Mouse (Mus musculus): Measurements from ENCODE around the gene Rab40b. TPM values are rescaled to one million over a fixed set of nuclear protein-coding genes. Genes with fewer than 3 reads are reported as not detected.
"Not testable (repeated sequence)": the region's sequence is repeated elsewhere in the genome, so short reads cannot be mapped to it uniquely, and the experiment has no call there.

The Rab40b gene
- polyA plus RNA-seq, 1 experiment from 2014 or later: 5.1 TPM

- Histone ChIP-seq H3K27me3 (replicated peaks; ENCODE audit: control insufficient read depth, insufficient read depth, low read length) (no peaks in the 10 kb centered on the region), H3K27ac (ENCODE audit: low read length) (no peak overlapping the region), H3K9ac (ENCODE audit: low read depth, low read length) (no peak overlapping the region), H3K4me2 (ENCODE audit: low read depth, low read length) (no peak overlapping the region), H3K4me1 (ENCODE audit: control insufficient read depth, insufficient read depth, low read length) (0 out of 2 replicates have a peak, but pooled peaks cover 2% of the 10 kb centered on the region), H3K9me3 (ENCODE audit: control insufficient read depth, low read length) (no peaks in the 10 kb centered on the region), H3K4me3 (ENCODE audit: low read length) (no peak overlapping the region), H3K36me3 (ENCODE audit: control insufficient read depth, insufficient read depth, low read length) (no peaks in the 10 kb centered on the region; the same call in 1 of the 2 replicates)
- no peak for ATAC-seq
- 96% methylated on average over 2 of the region's 2 CpGs for WGBS
Measured at GRCm38 (mm10) chr11:121347036-121347435, 41.0 kb downstream of the Rab40b start.

DNA sequence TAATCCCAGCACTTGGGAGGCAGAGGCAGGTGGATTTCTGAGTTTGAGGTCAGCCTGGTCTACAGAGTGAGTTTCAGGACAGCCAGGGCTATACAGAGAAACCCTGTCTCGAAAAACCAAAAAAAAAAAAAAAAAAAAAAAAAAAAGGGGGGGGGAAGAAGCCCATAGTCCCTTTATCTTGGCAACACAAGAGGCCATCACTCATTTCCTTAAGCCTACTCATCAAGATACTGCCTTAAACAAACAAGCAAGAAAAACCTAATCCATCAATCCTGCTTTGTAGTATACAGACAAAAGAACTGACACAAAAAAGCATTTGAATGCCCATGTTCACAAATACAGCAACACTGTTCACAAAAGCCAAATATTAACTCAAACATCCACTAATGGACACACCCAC is 45.6 kb downstream of the Rab40b start:
- not testable (repeated sequence) for ATAC-seq; H3K4me2 ChIP-seq (ENCODE audit: low read depth, low read length); H3K4me1 ChIP-seq (ENCODE audit: control insufficient read depth, insufficient read depth, low read length); H3K9me3 ChIP-seq (ENCODE audit: control insufficient read depth, low read length); H3K36me3 ChIP-seq (ENCODE audit: control insufficient read depth, insufficient read depth, low read length); H3K27me3 ChIP-seq (replicated peaks; ENCODE audit: control insufficient read depth, insufficient read depth, low read length); H3K4me3 ChIP-seq (ENCODE audit: low read length); H3K27ac ChIP-seq (ENCODE audit: low read length); H3K9ac ChIP-seq (ENCODE audit: low read depth, low read length)
- WGBS: no CpG with 5 or more reads among the region's 1 CpGs

DNA sequence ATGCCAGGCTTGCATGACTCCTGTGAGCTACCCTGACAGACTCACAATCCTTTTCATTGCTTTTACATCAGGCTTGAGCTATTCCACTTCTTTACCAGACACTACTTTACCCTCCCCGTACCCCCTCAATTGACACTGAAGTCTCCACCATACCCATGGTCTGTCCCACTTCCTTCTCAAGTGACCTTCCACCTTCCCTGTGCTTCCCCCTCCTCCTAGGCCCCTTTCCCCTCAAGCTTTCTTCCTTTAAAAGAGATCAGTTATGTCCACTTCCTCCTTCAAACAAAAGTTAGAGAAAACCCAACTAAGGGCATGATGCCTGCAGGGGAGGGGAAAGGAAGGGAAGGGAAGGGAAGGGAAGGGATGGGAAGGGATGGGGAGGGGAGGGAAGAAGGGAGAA is 47.8 kb downstream of the Rab40b start:
- Histone ChIP-seq H3K4me2 (ENCODE audit: low read depth, low read length) (no peak overlapping the region), H3K36me3 (ENCODE audit: control insufficient read depth, insufficient read depth, low read length) (0 out of 2 replicates have a peak, but pooled peaks cover 3% of the 10 kb centered on the region)
- WGBS: 76% methylated on average over 1 of the region's 1 CpGs

DNA sequence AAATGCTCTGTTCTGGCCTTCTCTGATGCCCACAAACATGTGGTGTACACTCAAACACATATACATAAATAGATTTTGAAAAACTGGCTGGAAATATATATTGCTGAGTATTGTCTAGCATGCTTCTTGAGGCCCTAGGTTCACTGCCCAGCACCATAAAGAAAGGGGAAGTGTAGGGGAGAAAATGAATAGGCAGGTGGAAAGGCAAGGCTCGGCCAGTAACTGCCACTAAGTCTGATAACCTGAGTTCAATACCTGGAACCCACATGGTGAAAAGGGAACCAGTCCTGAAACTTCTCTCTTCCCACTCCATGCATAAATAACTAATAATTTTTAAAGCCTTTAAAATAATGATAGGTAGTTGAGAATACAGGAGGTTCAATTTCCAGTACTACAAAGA is 48.4 kb downstream of the Rab40b start:
- 79% methylated on average over 1 of the region's 1 CpGs for WGBS
- 0 out of 2 replicates have a peak, but pooled peaks cover 2% of the 10 kb centered on the region for H3K4me1 ChIP-seq (ENCODE audit: control insufficient read depth, insufficient read depth, low read length)
- ATAC-seq: no peak

More for the DNA sequence above, 47.8 kb downstream of the Rab40b start:
- no peaks in the 10 kb centered on the region for H3K27me3 ChIP-seq (replicated peaks; ENCODE audit: control insufficient read depth, insufficient read depth, low read length)
- no peak for ATAC-seq
- H3K9ac ChIP-seq (ENCODE audit: low read depth, low read length): no peak overlapping the region
- no peak overlapping the region for H3K27ac ChIP-seq (ENCODE audit: low read length)
- H3K4me3 ChIP-seq (ENCODE audit: low read length): no peak overlapping the region
- H3K4me1 ChIP-seq (ENCODE audit: control insufficient read depth, insufficient read depth, low read length): 0 out of 2 replicates have a peak, but pooled peaks cover 2% of the 10 kb centered on the region
- H3K9me3 ChIP-seq (ENCODE audit: control insufficient read depth, low read length): no peaks in the 10 kb centered on the region

GRCm38 (mm10) chr11:121331641-121332040 is 56.4 kb downstream of the Rab40b start:
- Histone ChIP-seq H3K27me3 (replicated peaks; ENCODE audit: control insufficient read depth, insufficient read depth, low read length) (no peaks in the 10 kb centered on the region), H3K27ac (ENCODE audit: low read length) (no peak overlapping the region), H3K4me1 (ENCODE audit: control insufficient read depth, insufficient read depth, low read length) (no peaks in the 10 kb centered on the region), H3K36me3 (ENCODE audit: control insufficient read depth, insufficient read depth, low read length) (peaks cover 17% of the 10 kb centered on the region), H3K4me3 (ENCODE audit: low read length) (no peak overlapping the region), H3K9me3 (ENCODE audit: control insufficient read depth, low read length) (no peaks in the 10 kb centered on the region), H3K9ac (ENCODE audit: low read depth, low read length) (no peak overlapping the region), H3K4me2 (ENCODE audit: low read depth, low read length) (no peak overlapping the region)
- no peak for ATAC-seq
- WGBS: 93% methylated on average over 3 of the region's 3 CpGs

More for the DNA sequence above, 48.4 kb downstream of the Rab40b start:
- Histone ChIP-seq H3K4me3 (ENCODE audit: low read length) (no peak overlapping the region), H3K9ac (ENCODE audit: low read depth, low read length) (no peak overlapping the region), H3K27ac (ENCODE audit: low read length) (no peak overlapping the region), H3K9me3 (ENCODE audit: control insufficient read depth, low read length) (no peaks in the 10 kb centered on the region), H3K36me3 (ENCODE audit: control insufficient read depth, insufficient read depth, low read length) (0 out of 2 replicates have a peak, but pooled peaks cover 3% of the 10 kb centered on the region), H3K4me2 (ENCODE audit: low read depth, low read length) (no peak overlapping the region), H3K27me3 (replicated peaks; ENCODE audit: control insufficient read depth, insufficient read depth, low read length) (no peaks in the 10 kb centered on the region)

- ATAC-seq: no peak
- no peak overlapping the region for H3K9ac ChIP-seq (ENCODE audit: low read depth, low read length)
- no peaks in the 10 kb centered on the region for H3K4me1 ChIP-seq (ENCODE audit: control insufficient read depth, insufficient read depth, low read length)
- H3K4me3 ChIP-seq (ENCODE audit: low read length): no peak overlapping the region
- H3K27ac ChIP-seq (ENCODE audit: low read length): no peak overlapping the region
- no peaks in the 10 kb centered on the region for H3K9me3 ChIP-seq (ENCODE audit: control insufficient read depth, low read length)
- no peaks in the 10 kb centered on the region for H3K27me3 ChIP-seq (replicated peaks; ENCODE audit: control insufficient read depth, insufficient read depth, low read length)
- H3K36me3 ChIP-seq (ENCODE audit: control insufficient read depth, insufficient read depth, low read length): peaks cover 20% of the 10 kb centered on the region
- no peak overlapping the region for H3K4me2 ChIP-seq (ENCODE audit: low read depth, low read length)
Measured at GRCm38 (mm10) chr11:121328619-121329018, 59.4 kb downstream of the Rab40b start.

DNA sequence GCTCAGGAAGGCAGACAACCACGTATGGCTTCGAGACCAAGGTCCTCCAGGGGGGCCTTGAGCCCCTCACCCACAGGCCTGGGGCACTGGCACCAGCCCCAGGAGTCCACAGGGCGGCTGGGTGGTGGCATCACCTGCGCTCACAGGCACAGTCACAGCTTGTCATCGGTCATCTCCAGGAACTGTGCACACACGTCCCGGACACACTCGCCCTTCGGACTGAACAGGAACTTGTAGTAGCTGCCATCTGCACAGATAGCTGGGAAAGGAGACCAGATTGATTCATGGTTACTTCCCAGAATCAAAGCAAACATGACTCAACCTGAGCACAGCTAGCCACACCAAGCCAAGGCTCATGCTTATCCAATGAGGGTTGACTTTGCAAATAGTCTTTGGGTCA is 59.8 kb downstream of the Rab40b start:
- WGBS: 95% methylated on average over 9 of the region's 9 CpGs
- no peak for ATAC-seq
- no peak overlapping the region for H3K9ac ChIP-seq (ENCODE audit: low read depth, low read length)
- peaks cover 20% of the 10 kb centered on the region; the same call in 1 of the 2 replicates for H3K36me3 ChIP-seq (ENCODE audit: control insufficient read depth, insufficient read depth, low read length)
- H3K27me3 ChIP-seq (replicated peaks; ENCODE audit: control insufficient read depth, insufficient read depth, low read length): no peaks in the 10 kb centered on the region
- no peak overlapping the region for H3K4me2 ChIP-seq (ENCODE audit: low read depth, low read length)
- H3K9me3 ChIP-seq (ENCODE audit: control insufficient read depth, low read length): no peaks in the 10 kb centered on the region
- no peak overlapping the region for H3K27ac ChIP-seq (ENCODE audit: low read length)
- no peaks in the 10 kb centered on the region for H3K4me1 ChIP-seq (ENCODE audit: control insufficient read depth, insufficient read depth, low read length)
- H3K4me3 ChIP-seq (ENCODE audit: low read length): no peak overlapping the region

DNA sequence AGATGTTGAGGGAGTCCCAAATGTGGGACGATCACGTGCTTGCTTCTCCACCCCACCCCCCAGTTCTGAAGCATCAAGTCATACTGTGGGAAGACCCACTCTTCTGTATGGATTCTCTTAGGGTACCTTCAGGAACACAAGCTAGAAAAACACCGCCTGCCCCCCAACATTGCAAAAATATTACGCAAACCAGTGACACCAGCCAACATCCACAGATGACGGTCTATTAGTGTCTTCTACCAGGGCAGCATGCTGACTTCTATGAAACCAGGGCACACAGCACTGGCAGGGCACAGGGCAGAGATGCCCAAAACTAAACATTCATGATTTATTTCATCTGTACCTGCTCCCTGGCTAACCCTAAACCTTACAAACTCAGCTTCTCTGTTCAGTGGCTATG is 61.4 kb downstream of the Rab40b start:
- no peak for ATAC-seq
- WGBS: 96% methylated on average over 5 of the region's 5 CpGs
- no peaks in the 10 kb centered on the region for H3K4me1 ChIP-seq (ENCODE audit: control insufficient read depth, insufficient read depth, low read length)
- H3K27ac ChIP-seq (ENCODE audit: low read length): no peak overlapping the region
- H3K4me2 ChIP-seq (ENCODE audit: low read depth, low read length): no peak overlapping the region
- no peaks in the 10 kb centered on the region for H3K27me3 ChIP-seq (replicated peaks; ENCODE audit: control insufficient read depth, insufficient read depth, low read length)
- H3K4me3 ChIP-seq (ENCODE audit: low read length): no peak overlapping the region
- no peak overlapping the region for H3K9ac ChIP-seq (ENCODE audit: low read depth, low read length)
- peaks cover 20% of the 10 kb centered on the region; the same call in 1 of the 2 replicates for H3K36me3 ChIP-seq (ENCODE audit: control insufficient read depth, insufficient read depth, low read length)
- H3K9me3 ChIP-seq (ENCODE audit: control insufficient read depth, low read length): no peaks in the 10 kb centered on the region

- Histone ChIP-seq H3K9me3 (ENCODE audit: control insufficient read depth, low read length) (no peaks in the 10 kb centered on the region; the same call in 1 of the 2 replicates), H3K4me1 (ENCODE audit: control insufficient read depth, insufficient read depth, low read length) (no peaks in the 10 kb centered on the region), H3K9ac (ENCODE audit: low read depth, low read length) (no peak overlapping the region), H3K4me2 (ENCODE audit: low read depth, low read length) (no peak overlapping the region), H3K27ac (ENCODE audit: low read length) (no peak overlapping the region), H3K36me3 (ENCODE audit: control insufficient read depth, insufficient read depth, low read length) (peaks cover 20% of the 10 kb centered on the region; the same call in 1 of the 2 replicates), H3K4me3 (ENCODE audit: low read length) (no peak overlapping the region), H3K27me3 (replicated peaks; ENCODE audit: control insufficient read depth, insufficient read depth, low read length) (no peaks in the 10 kb centered on the region)
- 62% methylated on average over 1 of the region's 1 CpGs for WGBS
- no peak for ATAC-seq
Measured at GRCm38 (mm10) chr11:121326034-121326433, 62.0 kb downstream of the Rab40b start.

GRCm38 (mm10) chr11:121307712-121308111 is 80.3 kb downstream of the Rab40b start:
- 79% methylated on average over 6 of the region's 6 CpGs for WGBS
- H3K27me3 ChIP-seq (replicated peaks; ENCODE audit: control insufficient read depth, insufficient read depth, low read length); H3K9ac ChIP-seq (ENCODE audit: low read depth, low read length); ATAC-seq; H3K4me1 ChIP-seq (ENCODE audit: control insufficient read depth, insufficient read depth, low read length); H3K9me3 ChIP-seq (ENCODE audit: control insufficient read depth, low read length); H3K4me3 ChIP-seq (ENCODE audit: low read length); H3K27ac ChIP-seq (ENCODE audit: low read length); H3K4me2 ChIP-seq (ENCODE audit: low read depth, low read length): not testable (repeated sequence)
- peaks cover 22% of the 10 kb centered on the region for H3K36me3 ChIP-seq (ENCODE audit: control insufficient read depth, insufficient read depth, low read length)

All from intestine, embryonic 16.5 days (tissue).